Mouse (Mus musculus) midbrain, postnatal 0 days (tissue): ENCODE data around the gene Amotl1. TPM values are rescaled to one million over a fixed set of nuclear protein-coding genes. Genes with fewer than 3 reads are reported as not detected.

ENCODE experiments used
- ATAC-seq: fragments of 200-750 bp; cut with Nextera tagmentation; 2 replicates; pipeline ENCODE4 v1.8.0; 2017; ENCODE audit warnings: moderate number of reproducible peaks, mild to moderate bottlenecking, moderate TSS enrichment, moderate library complexity; ENCODE audit not compliant: low FRiP score
- DNase-seq: peaks from one replicate; pipeline ENCODE4 v3.0.0-alpha.2; 2015; ENCODE audit warnings: low spot score
- H3K27ac ChIP-seq: fragments of 300-500 bp; sonication (generic); 2 replicates; pipeline ENCODE4 v1.5.1; 2014; ENCODE audit warnings: low read depth, mild to moderate bottlenecking, low read length, mixed read lengths
- H3K27me3 ChIP-seq: fragments of 300-500 bp; sonication (generic); 2 replicates; pipeline ENCODE4 v1.6.1; 2014; ENCODE audit warnings: low read length, control low read depth, mixed read lengths; ENCODE audit not compliant: insufficient read depth
- H3K36me3 ChIP-seq: fragments of 300-500 bp; sonication (generic); 2 replicates; pipeline ENCODE4 v1.6.1; 2014; ENCODE audit warnings: low read length, control low read depth, mixed read lengths; ENCODE audit not compliant: insufficient read depth
- H3K4me1 ChIP-seq: fragments of 300-500 bp; sonication (generic); 2 replicates; pipeline ENCODE4 v1.6.1; 2014; ENCODE audit warnings: mild to moderate bottlenecking, control low read depth, antibody characterized with exemption, low read length, mixed read lengths; ENCODE audit not compliant: insufficient read depth
- H3K4me2 ChIP-seq: fragments of 300-500 bp; sonication (generic); 2 replicates; pipeline ENCODE4 v1.6.1; 2014; ENCODE audit warnings: low read depth, mild to moderate bottlenecking, low read length, mixed read lengths; ENCODE audit not compliant: poor library complexity, severe bottlenecking
- H3K4me3 ChIP-seq: fragments of 300-500 bp; sonication (generic); 2 replicates; pipeline ENCODE4 v1.5.1; 2014; ENCODE audit warnings: low read depth, mild to moderate bottlenecking, low read length, moderate library complexity
- H3K9ac ChIP-seq: fragments of 300-500 bp; sonication (generic); replicated peaks from 2 replicates; pipeline ENCODE4 v1.6.1; 2014; ENCODE audit warnings: mild to moderate bottlenecking, low read length, moderate library complexity, mixed read lengths; ENCODE audit not compliant: poor library complexity, severe bottlenecking
- H3K9me3 ChIP-seq: fragments of 300-500 bp; sonication (generic); 2 replicates; pipeline ENCODE4 v1.6.1; 2016; ENCODE audit warnings: low read length, control low read depth
- CTCF ChIP-seq: IDR thresholded peaks from 2 replicates; pipeline ENCODE4 v1.5.1; 2016; ENCODE audit warnings: antibody characterized with exemption, mild to moderate bottlenecking
- WGBS: fragments of 180-500 bp; shearing (Covaris S2); extraction: QIAGEN DNeasy Blood & Tissue Kit; methylation state at CpG from one replicate; pipeline ENCODE4 v1.1.7; 2014; 5-methylcytosine and 5-hydroxymethylcytosine counted together
- polyA plus RNA-seq: library from polyadenylated mRNA; unstranded; fragments of >200 nt; fragmentation: Nextera tagmentation; extraction: Ambion mirVana; gene quantifications from 2 replicates; pipeline ENCODE4 v1.2.1, GENCODE M21; 2015
- total RNA-seq: library from RNA; depleted of rRNA; stranded (reverse); fragments of >200 nt; gene quantifications from 2 replicates; pipeline ENCODE4 v1.2.3, GENCODE M21; 2014

Gene Amotl1
- total and polyA plus RNA-seq, 2 experiments from 2014 or later: 5.8 to 26.2 TPM

DNA sequence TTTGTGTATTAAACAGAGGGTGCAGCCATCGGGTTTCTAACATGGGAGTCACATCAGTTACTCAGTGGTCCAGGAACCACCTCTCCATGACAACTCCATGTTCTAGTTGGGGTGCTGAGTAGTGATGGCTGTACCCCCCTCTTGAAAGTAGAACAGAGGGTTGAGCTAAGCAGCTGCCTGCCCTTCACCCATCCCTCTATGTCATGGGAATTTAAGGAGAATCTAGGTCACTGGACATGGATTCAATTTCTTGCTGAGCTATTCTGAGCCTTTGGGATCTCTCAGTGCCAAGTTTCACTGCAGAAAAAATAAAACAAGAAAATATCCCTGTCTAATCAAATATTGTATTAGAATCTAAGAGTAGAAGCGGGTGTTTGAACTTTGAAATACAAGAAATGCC lies 18.7 kb upstream of the Amotl1 start:
- no peak overlapping the region for H3K9ac ChIP-seq
- no peaks in the 10 kb centered on the region for H3K27me3 ChIP-seq
- 96% methylated on average over 2 of the region's 2 CpGs for WGBS
- no peaks in the 10 kb centered on the region for H3K9me3 ChIP-seq
- no peak overlapping the region for H3K4me3 ChIP-seq
- no peak overlapping the region for H3K4me2 ChIP-seq
- H3K36me3 ChIP-seq: no peaks in the 10 kb centered on the region
- TF ChIP-seq CTCF: no peak
- ATAC-seq (no peak), DNase-seq (no peak)
- no peak overlapping the region for H3K27ac ChIP-seq
- no peaks in the 10 kb centered on the region for H3K4me1 ChIP-seq

DNA sequence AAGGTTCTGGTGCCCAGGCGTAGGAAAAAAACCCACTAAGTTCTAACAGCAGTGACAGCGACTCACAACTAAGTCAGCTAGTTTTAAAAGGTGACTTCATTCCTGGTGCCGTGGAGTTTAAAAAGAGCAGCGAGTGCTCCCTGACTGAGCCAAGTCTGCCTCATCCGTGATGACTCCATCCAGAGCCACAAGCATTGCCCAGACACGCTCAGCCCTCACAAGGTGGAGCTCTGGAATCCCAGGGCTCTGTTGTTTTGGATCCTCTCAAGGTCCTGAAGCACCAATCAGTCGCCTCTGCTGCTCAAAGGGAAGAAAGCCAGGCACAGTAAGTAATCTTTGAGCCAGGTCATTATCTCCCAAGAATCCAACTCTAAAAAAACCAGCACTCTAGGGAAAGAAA lies 18.0 kb upstream of the Amotl1 start:
- no peak for TF ChIP-seq CTCF
- 71% methylated on average over 7 of the region's 7 CpGs for WGBS
- Histone ChIP-seq H3K27ac (no peak overlapping the region), H3K27me3 (no peaks in the 10 kb centered on the region), H3K36me3 (no peaks in the 10 kb centered on the region), H3K9me3 (no peaks in the 10 kb centered on the region), H3K4me1 (no peaks in the 10 kb centered on the region), H3K4me2 (no peak overlapping the region), H3K9ac (no peak overlapping the region), H3K4me3 (no peak overlapping the region)
- ATAC-seq: no peak
- no peak for DNase-seq

DNA sequence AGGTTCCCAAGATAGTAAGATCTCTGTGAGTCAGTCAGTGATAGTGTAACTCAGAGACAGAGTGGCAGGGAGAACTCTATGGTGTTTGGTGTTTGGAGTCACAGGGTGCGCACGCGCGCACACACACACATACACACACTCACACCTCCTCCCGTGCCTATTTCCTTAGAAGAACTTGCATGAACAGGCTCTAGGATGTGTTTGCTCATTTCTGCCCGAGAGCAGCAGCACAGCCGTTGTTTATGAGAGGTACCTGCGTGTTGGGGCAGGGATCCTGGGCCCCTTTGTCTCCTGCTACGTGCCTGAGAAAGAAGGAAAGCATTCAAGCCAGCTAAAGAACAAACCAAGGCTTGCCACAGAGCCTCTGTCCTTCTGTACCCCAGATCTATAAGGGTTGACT lies 17.3 kb upstream of the Amotl1 start:
- WGBS: 82% methylated on average over 9 of the region's 9 CpGs
- DNase-seq: no peak

DNA sequence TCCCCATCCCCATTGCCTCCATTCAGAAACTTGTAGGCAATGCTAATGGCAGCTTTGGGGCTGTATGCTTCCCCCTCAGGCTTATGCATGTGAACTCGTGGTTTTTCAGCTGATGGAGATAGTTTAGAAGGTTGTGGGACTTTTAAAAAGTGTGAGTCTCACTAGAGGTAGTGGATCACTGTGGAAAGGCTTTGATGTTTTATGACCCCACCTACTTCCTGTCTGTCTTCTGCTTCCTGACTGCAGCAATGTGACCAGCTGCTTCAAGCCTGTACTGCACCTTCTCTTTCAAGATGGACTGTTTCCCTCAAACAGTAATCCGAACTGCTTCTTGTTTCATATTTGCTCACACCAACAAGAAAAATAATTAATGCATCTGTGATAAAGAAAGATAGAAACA lies 13.1 kb upstream of the Amotl1 start:
- no peaks in the 10 kb centered on the region for H3K36me3 ChIP-seq
- no peak overlapping the region for H3K4me3 ChIP-seq
- H3K4me2 ChIP-seq: no peak overlapping the region
- no peak overlapping the region for H3K27ac ChIP-seq
- ATAC-seq (no peak), DNase-seq (no peak)
- WGBS: 49% methylated on average over 2 of the region's 2 CpGs
- no peaks in the 10 kb centered on the region for H3K9me3 ChIP-seq
- H3K4me1 ChIP-seq: no peaks in the 10 kb centered on the region
- no peak for TF ChIP-seq CTCF
- H3K9ac ChIP-seq: no peak overlapping the region
- H3K27me3 ChIP-seq: no peaks in the 10 kb centered on the region

More for the DNA sequence above, 17.3 kb upstream of the Amotl1 start:
- Histone ChIP-seq H3K9me3 (no peaks in the 10 kb centered on the region), H3K27ac (no peak overlapping the region), H3K9ac (no peak overlapping the region), H3K4me2 (no peak overlapping the region), H3K4me1 (no peaks in the 10 kb centered on the region), H3K36me3 (no peaks in the 10 kb centered on the region), H3K27me3 (no peaks in the 10 kb centered on the region), H3K4me3 (no peak overlapping the region)
- no peak for TF ChIP-seq CTCF
- no peak for ATAC-seq

DNA sequence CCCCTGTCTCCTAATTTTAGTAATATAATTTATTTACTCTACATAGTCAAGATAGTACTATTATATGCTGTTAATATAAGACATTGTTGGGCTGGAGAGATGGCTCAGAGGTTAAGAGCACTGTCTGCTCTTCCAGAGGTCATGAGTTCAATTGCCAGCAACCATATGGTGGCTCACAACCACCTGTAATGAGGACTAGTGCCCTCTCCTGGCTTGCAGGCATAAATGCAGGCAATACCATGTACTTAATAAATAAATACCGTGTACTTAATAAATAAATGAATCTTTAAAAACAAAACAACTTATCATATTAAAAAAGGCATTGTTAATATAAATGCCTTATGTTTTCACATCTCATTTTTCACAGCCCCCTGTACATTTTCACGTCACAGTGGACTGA lies 9.2 kb upstream of the Amotl1 start:
- Histone ChIP-seq H3K4me1 (no peaks in the 10 kb centered on the region), H3K27me3 (no peaks in the 10 kb centered on the region), H3K9me3 (no peaks in the 10 kb centered on the region), H3K27ac (no peak overlapping the region), H3K9ac (no peak overlapping the region), H3K4me2 (no peak overlapping the region), H3K4me3 (no peak overlapping the region), H3K36me3 (no peaks in the 10 kb centered on the region)
- DNase-seq (no peak), ATAC-seq (no peak)
- 81% methylated on average over 2 of the region's 2 CpGs for WGBS
- peak; percentile 31 for TF ChIP-seq CTCF

DNA sequence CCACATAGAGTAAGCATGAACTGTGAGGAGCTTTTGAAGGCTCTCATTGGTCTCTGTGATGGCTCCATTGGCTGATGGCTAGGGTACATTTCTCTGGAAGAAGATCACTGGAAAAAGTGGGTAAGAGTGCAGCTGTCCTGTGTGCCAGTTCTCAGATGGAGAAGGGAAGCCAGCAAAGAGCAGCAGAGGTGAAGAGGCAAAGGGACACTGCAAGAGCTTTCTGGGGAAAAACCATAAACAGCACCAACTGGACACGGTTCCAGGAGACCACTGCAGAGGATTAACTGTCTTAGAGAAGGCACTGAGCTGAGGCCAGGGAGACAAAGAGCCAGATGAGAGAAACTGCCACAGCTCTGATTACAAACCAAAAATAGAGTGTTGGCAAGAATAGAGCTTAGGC lies 7.9 kb upstream of the Amotl1 start:
- Histone ChIP-seq H3K36me3 (no peaks in the 10 kb centered on the region), H3K27me3 (no peaks in the 10 kb centered on the region), H3K4me2 (no peak overlapping the region), H3K9ac (no peak overlapping the region), H3K27ac (no peak overlapping the region), H3K4me1 (no peaks in the 10 kb centered on the region), H3K9me3 (no peaks in the 10 kb centered on the region), H3K4me3 (no peak overlapping the region)
- DNase-seq: no peak
- 35% methylated on average over 1 of the region's 1 CpGs for WGBS
- no peak for TF ChIP-seq CTCF
- ATAC-seq: no peak
